Mouse (Mus musculus) heart, adult 2 months (tissue): ENCODE data around the gene Cyth3.

Experiments used
- CTCF ChIP-seq: fragments of 200-600 bp; IDR thresholded peaks from 2 replicates; pipeline ENCODE4 v1.8.1; 2022; ENCODE audit warnings: antibody characterized with exemption, mild to moderate bottlenecking, moderate library complexity
- EP300 ChIP-seq: fragments of 200-500 bp; IDR thresholded peaks from 2 replicates; pipeline ENCODE4 v1.6.1; 2011; ENCODE audit warnings: low read depth, low read length, control low read depth; ENCODE audit not compliant: insufficient read depth

- TF ChIP-seq EP300 (no peak), CTCF (peak; percentile 54)
Observed at GRCm38 (mm10) chr5:143678634-143679271, 56.5 kb downstream of the Cyth3 start.
